Mouse (Mus musculus) small intestine, adult 2 months (tissue): ENCODE data around the gene Vgll4.

ENCODE experiments used
- CTCF ChIP-seq: fragments of 200-500 bp; IDR thresholded peaks from 2 replicates; pipeline ENCODE4 v1.5.1; 2012; ENCODE audit warnings: low read depth, mild to moderate bottlenecking, control low read depth, inconsistent platforms, low read length, moderate library complexity, mixed read lengths; ENCODE audit not compliant: insufficient replicate concordance, insufficient read length; ENCODE audit errors: extremely low read depth
- POLR2A ChIP-seq: fragments of 200-500 bp; IDR thresholded peaks from 2 replicates; pipeline ENCODE4 v1.6.1; 2012; ENCODE audit warnings: low read depth, mild to moderate bottlenecking, control low read depth, inconsistent platforms, low read length, moderate library complexity

DNA sequence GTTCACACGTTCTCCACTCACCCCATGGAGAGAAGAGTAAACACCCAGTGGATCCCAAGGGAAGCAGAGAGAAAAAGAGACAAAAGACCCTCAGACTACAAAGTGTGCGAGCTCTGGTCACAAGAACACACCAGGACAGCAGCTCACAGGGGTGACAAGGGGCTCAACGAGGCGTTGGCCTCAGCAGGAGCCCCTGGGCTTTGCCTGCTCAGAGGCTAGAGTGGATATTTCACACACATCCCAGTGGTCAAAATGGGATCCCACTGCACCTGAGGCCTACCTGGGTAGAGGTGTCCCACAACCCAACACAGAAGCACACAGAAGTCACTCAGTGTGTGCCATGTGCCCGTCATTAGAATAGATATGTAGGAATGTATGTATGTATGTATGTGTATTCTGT, 84.7 kb downstream of the Vgll4 start:
- no peak for TF ChIP-seq POLR2A
- no peak for TF ChIP-seq CTCF
